Mouse (Mus musculus) forebrain, embryonic 15.5 days (tissue): ENCODE data around the gene Atp1a3. TPM values are rescaled to one million over a fixed set of nuclear protein-coding genes. Genes with fewer than 3 reads are reported as not detected.

Source experiments
- ATAC-seq: fragments of 200-750 bp; cut with Nextera tagmentation; replicated peaks from 2 replicates; pipeline ENCODE4 v1.8.0; 2017; ENCODE audit warnings: mild to moderate bottlenecking, moderate TSS enrichment, moderate library complexity
- H3K27ac ChIP-seq: fragments of 300-500 bp; sonication (generic); replicated peaks from 2 replicates; pipeline ENCODE4 v1.5.1; 2015; ENCODE audit warnings: mild to moderate bottlenecking, inconsistent platforms
- H3K27me3 ChIP-seq: fragments of 300-500 bp; sonication (generic); 2 replicates; pipeline ENCODE4 v1.6.1; 2015; ENCODE audit warnings: inconsistent platforms
- H3K36me3 ChIP-seq: fragments of 300-500 bp; sonication (generic); 2 replicates; pipeline ENCODE4 v1.6.1; 2015; ENCODE audit warnings: mild to moderate bottlenecking, inconsistent platforms
- H3K4me1 ChIP-seq: fragments of 300-500 bp; sonication (generic); 2 replicates; pipeline ENCODE4 v1.6.1; 2015; ENCODE audit warnings: inconsistent platforms
- H3K4me2 ChIP-seq: fragments of 300-500 bp; sonication (generic); replicated peaks from 2 replicates; pipeline ENCODE4 v1.6.1; 2015; ENCODE audit warnings: mild to moderate bottlenecking, inconsistent platforms
- H3K4me3 ChIP-seq: fragments of 300-500 bp; sonication (generic); 2 replicates; pipeline ENCODE4 v1.5.1; 2015; ENCODE audit warnings: mild to moderate bottlenecking, inconsistent platforms
- H3K9ac ChIP-seq: fragments of 300-500 bp; sonication (generic); replicated peaks from 2 replicates; pipeline ENCODE4 v1.6.1; 2015; ENCODE audit warnings: mild to moderate bottlenecking, inconsistent platforms
- H3K9me3 ChIP-seq: fragments of 300-500 bp; sonication (generic); 2 replicates; pipeline ENCODE4 v1.6.1; 2016; ENCODE audit warnings: inconsistent platforms
- WGBS: fragments of 180-500 bp; shearing (Covaris S2); methylation state at CpG from one replicate; pipeline ENCODE4 v1.1.7; 2015; ENCODE audit warnings: mixed read lengths; 5-methylcytosine and 5-hydroxymethylcytosine counted together
- microRNA-seq: library from miRNA; unstranded; fragments of <30 nt; microRNA quantifications from one replicate; pipeline ENCODE4, GENCODE M21; 2016
- polyA plus RNA-seq: library from polyadenylated mRNA; unstranded; fragments of >200 nt; fragmentation: Nextera tagmentation; extraction: Ambion mirVana; gene quantifications from 2 replicates; pipeline ENCODE4 v1.2.1, GENCODE M21; 2015

Atp1a3 gene
- polyA plus RNA-seq, 1 experiment from 2014 or later = 191 TPM

DNA sequence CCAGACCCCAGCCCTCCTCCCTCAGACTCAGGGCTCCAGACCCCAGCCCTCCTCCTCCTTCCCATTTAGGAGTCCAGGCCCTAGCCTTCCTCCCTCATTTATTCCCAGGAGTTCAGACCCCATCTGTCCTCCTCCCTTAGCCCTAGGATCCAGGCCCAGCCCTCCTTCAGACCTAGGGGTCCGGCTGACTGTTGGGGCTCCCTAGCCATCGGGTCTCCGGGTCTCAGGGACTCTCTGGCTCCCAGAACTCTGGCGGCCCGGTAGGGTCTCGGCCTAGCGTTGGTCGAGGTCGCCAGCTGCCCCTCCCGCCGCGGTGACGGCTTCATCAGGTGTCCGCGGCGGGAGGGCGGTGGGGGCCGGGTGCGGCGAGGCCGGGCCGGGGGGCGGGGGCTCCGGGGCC, 51.8 kb downstream of the Atp1a3 start:
- Histone ChIP-seq H3K4me1 (peaks cover 25% of the 10 kb centered on the region), H3K27ac (no peak overlapping the region), H3K9ac (peak overlapping the region; percentile 35), H3K27me3 (peaks cover 66% of the 10 kb centered on the region), H3K9me3 (no peaks in the 10 kb centered on the region), H3K4me2 (peak overlapping the region; percentile 53), H3K4me3 (peak overlapping the region; percentile 37), H3K36me3 (no peaks in the 10 kb centered on the region)
- 2% methylated on average over 24 of the region's 24 CpGs for WGBS
- no peak for ATAC-seq

GRCm38 (mm10) chr7:24949958-24950623, 55.7 kb downstream of the Atp1a3 start:
- 0 out of 2 replicates have a peak, but pooled peaks have one; percentile 19 for ATAC-seq
- H3K4me2 ChIP-seq = no peak overlapping the region
- H3K27ac ChIP-seq = no peak overlapping the region
- no peaks in the 10 kb centered on the region for H3K36me3 ChIP-seq
- H3K4me3 ChIP-seq = no peak overlapping the region
- peaks cover 85% of the 10 kb centered on the region for H3K27me3 ChIP-seq
- H3K9me3 ChIP-seq = no peaks in the 10 kb centered on the region
- H3K9ac ChIP-seq = no peak overlapping the region
- peaks cover 26% of the 10 kb centered on the region for H3K4me1 ChIP-seq
- 2% methylated on average over 8 of the region's 8 CpGs for WGBS

DNA sequence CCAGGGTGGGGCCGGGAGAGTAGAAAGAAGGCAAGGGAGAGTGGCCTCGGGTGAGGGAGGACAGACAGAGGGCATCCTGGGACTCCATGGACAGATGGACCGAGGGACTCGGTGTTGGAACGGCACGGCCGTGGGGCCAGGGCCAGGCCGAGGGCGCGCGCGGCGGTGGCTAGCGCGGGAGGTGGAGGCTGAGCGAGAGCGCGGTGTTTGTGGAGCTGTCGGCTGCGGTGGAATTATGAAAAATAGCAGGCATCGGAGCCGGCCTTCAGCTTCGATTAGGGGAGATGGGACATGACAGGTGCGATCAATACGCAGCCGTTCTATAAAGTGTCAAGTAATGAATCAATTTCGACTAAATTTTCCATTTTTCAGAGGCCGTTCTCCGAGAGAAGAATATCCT, 57.0 kb downstream of the Atp1a3 start:
- peak overlapping the region; percentile 22 for H3K4me3 ChIP-seq
- peak overlapping the region; percentile 29; the same call in 1 of the 2 replicates for H3K9ac ChIP-seq
- 1% methylated on average over 29 of the region's 29 CpGs for WGBS
- no peak overlapping the region for H3K27ac ChIP-seq
- no peaks in the 10 kb centered on the region for H3K9me3 ChIP-seq
- H3K4me1 ChIP-seq = peaks cover 23% of the 10 kb centered on the region
- H3K36me3 ChIP-seq = no peaks in the 10 kb centered on the region
- peak overlapping the region; percentile 26; the same call in 1 of the 2 replicates for H3K4me2 ChIP-seq
- H3K27me3 ChIP-seq = peaks cover 95% of the 10 kb centered on the region
- no peak for ATAC-seq

GRCm38 (mm10) chr7:24947316-24948048, 58.3 kb downstream of the Atp1a3 start:
- Histone ChIP-seq H3K27me3 (peaks cover 97% of the 10 kb centered on the region), H3K36me3 (no peaks in the 10 kb centered on the region), H3K9me3 (no peaks in the 10 kb centered on the region), H3K4me2 (no peak overlapping the region), H3K4me1 (peaks cover 26% of the 10 kb centered on the region), H3K9ac (no peak overlapping the region), H3K27ac (no peak overlapping the region), H3K4me3 (no peak overlapping the region)
- WGBS = 6% methylated on average over 7 of the region's 7 CpGs
- ATAC-seq = no peak

GRCm38 (mm10) chr7:24944257-24944950, 61.4 kb downstream of the Atp1a3 start, which contains the start of gene Gm4881:
Gm4881 (minus strand) TSS chr7:24944494.
- H3K9ac ChIP-seq = peak within 1 kb of the TSS; percentile 32; the same call in 1 of the 2 replicates

DNA sequence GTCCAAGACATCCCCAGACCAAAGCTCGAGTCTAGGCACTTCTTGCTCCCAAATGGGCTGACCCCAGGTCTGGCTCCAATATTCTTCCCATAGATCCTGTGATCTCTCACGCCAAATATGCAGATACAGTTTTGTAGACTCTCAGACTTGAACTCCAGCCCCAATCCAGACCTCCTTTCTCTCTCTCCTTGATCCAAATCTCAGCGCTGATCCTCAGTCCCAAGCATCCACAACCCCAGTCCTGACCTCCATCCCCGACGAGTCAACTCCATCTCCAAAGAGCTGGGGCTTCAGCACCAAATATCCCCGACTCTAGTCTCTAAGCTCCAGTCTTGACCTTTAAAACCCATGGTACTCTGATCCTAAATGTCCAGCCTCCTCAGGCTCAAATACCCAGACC, 62.1 kb downstream of the Atp1a3 start:
- no peak for ATAC-seq
- Histone ChIP-seq H3K4me1 (peaks cover 13% of the 10 kb centered on the region), H3K4me3 (no peak overlapping the region; the same call in 1 of the 2 replicates), H3K36me3 (no peaks in the 10 kb centered on the region), H3K27ac (no peak overlapping the region), H3K4me2 (no peak overlapping the region), H3K9me3 (no peaks in the 10 kb centered on the region), H3K27me3 (peaks cover 83% of the 10 kb centered on the region), H3K9ac (no peak overlapping the region)
- WGBS = 9% methylated on average over 6 of the region's 6 CpGs

More at GRCm38 (mm10) chr7:24944257-24944950, 61.4 kb downstream of the Atp1a3 start, which contains the start of gene Gm4881:
- peaks cover 89% of the 10 kb centered on the region for H3K27me3 ChIP-seq
- ATAC-seq = no peak
- H3K4me1 ChIP-seq = peaks cover 16% of the 10 kb centered on the region
- no peak within 1 kb of the TSS for H3K27ac ChIP-seq
- H3K4me2 ChIP-seq = peak within 1 kb of the TSS; percentile 60
- 1% methylated on average over 69 of the region's 72 CpGs for WGBS
- peak within 1 kb of the TSS; percentile 38 for H3K4me3 ChIP-seq
- H3K36me3 ChIP-seq = no peaks in the 10 kb centered on the region
- H3K9me3 ChIP-seq = no peaks in the 10 kb centered on the region

DNA sequence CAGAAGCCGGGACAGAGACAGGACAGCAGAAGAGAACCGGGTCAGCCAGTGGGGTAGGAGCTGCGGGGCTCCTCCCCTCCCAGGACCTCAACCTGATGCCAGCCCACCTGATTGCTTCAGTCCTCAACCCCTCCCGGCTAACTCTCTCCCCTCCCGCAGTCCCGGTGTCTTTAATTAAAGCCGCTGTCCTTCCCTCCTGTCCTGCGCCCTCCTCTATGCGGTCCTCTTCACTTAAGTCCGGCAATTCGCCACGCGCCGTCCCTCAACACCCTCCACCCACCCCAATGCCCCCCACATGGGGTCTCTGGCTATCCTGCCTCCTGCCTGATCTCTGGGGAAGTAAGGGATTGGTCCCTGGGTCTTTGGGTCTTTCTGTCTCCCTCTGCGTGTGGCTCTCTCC, 74.1 kb downstream of the Atp1a3 start:
- H3K9ac ChIP-seq = no peak overlapping the region
- ATAC-seq = no peak
- H3K4me3 ChIP-seq = no peak overlapping the region
- peaks cover 3% of the 10 kb centered on the region; the same call in 1 of the 2 replicates for H3K36me3 ChIP-seq
- H3K27ac ChIP-seq = no peak overlapping the region
- no peak overlapping the region for H3K4me2 ChIP-seq
- H3K27me3 ChIP-seq = peaks cover 67% of the 10 kb centered on the region
- H3K9me3 ChIP-seq = no peaks in the 10 kb centered on the region
- peaks cover 19% of the 10 kb centered on the region for H3K4me1 ChIP-seq
- 1% methylated on average over 15 of the region's 15 CpGs for WGBS

- H3K4me2 ChIP-seq = no peak overlapping the region
- no peak overlapping the region for H3K27ac ChIP-seq
- H3K4me1 ChIP-seq = peaks cover 19% of the 10 kb centered on the region
- WGBS = 51% methylated on average over 6 of the region's 6 CpGs
- H3K9me3 ChIP-seq = no peaks in the 10 kb centered on the region
- peaks cover 61% of the 10 kb centered on the region for H3K27me3 ChIP-seq
- ATAC-seq = no peak
- no peak overlapping the region for H3K9ac ChIP-seq
- H3K4me3 ChIP-seq = no peak overlapping the region
- H3K36me3 ChIP-seq = peaks cover 13% of the 10 kb centered on the region
These were observed 75.3 kb downstream of the Atp1a3 start for GRCm38 (mm10) chr7:24930475-24930874.

Small RNAs within 50 kb of the gene (microRNA-seq; reads per million reads assigned to microRNA genes)
- gene Mir7046 (not detected), gene Mir7047 (not detected)

Other genes with a start within 250 kb of the Atp1a3 start
- 0.31 TPM in 1 of 2 replicates, not detected in the other for gene Cd177, start 245.6 kb downstream of the Atp1a3 start, polyA plus RNA-seq
- not detected in 2 replicates for gene Ceacam10, start 228.8 kb downstream of the Atp1a3 start, polyA plus RNA-seq
- 27.2 and 27.9 TPM in 2 replicates for gene Gm9844, start 143.7 kb downstream of the Atp1a3 start, polyA plus RNA-seq
- not detected in 2 replicates for gene Lypd4, start 136.0 kb downstream of the Atp1a3 start, polyA plus RNA-seq
- not detected in 2 replicates for gene Dmrtc2, start 135.9 kb downstream of the Atp1a3 start, polyA plus RNA-seq
- 1,460 and 1,591 TPM in 2 replicates for gene Rps19, start 121.6 kb downstream of the Atp1a3 start, polyA plus RNA-seq
- 0.20 and 0.34 TPM in 2 replicates for gene Cd79a, start 108.6 kb downstream of the Atp1a3 start, polyA plus RNA-seq
- gene Arhgef1, start 103.0 kb downstream of the Atp1a3 start, polyA plus RNA-seq = 74.4 and 82.0 TPM in 2 replicates
- 0.22 and 1.3 TPM in 2 replicates for gene Gm4881, start 61.5 kb downstream of the Atp1a3 start, polyA plus RNA-seq
- 195 and 196 TPM in 2 replicates for gene Rabac1, start 33.2 kb downstream of the Atp1a3 start, polyA plus RNA-seq
- gene Grik5, start 66.4 kb upstream of the Atp1a3 start, polyA plus RNA-seq = 15.9 and 17.1 TPM in 2 replicates
- 35.8 and 40.8 TPM in 2 replicates for gene Zfp574, start 66.6 kb upstream of the Atp1a3 start, polyA plus RNA-seq
- gene Pou2f2, start 173.8 kb upstream of the Atp1a3 start, polyA plus RNA-seq = 17.4 and 17.5 TPM in 2 replicates
- gene Dedd2, start 214.7 kb upstream of the Atp1a3 start, polyA plus RNA-seq = 17.7 and 18.0 TPM in 2 replicates
- 1.9 and 2.0 TPM in 2 replicates for gene Zfp526, start 215.5 kb upstream of the Atp1a3 start, polyA plus RNA-seq
- 16.2 and 17.4 TPM in 2 replicates for gene Gsk3a, start 231.9 kb upstream of the Atp1a3 start, polyA plus RNA-seq
- 4.8 and 5.5 TPM in 2 replicates for gene Erf, start 244.8 kb upstream of the Atp1a3 start, polyA plus RNA-seq